Mouse (Mus musculus) mesoderm, embryonic 11.5 days (tissue): ENCODE results near the gene Olfr975.
"Not testable (repeated sequence)": the region's sequence is repeated elsewhere in the genome, so short reads cannot be mapped to it uniquely, and the experiment has no call there.

Experiments used
- DNase-seq: peaks from one replicate; pipeline ENCODE4 v3.0.0-alpha.2; 2012; ENCODE audit warnings: low read depth, low spot score

The Olfr975 gene

GRCm38 (mm10) chr9:39951946-39952345 is at the start of gene Olfr975:
Gene Olfr975 (minus strand): TSS chr9:39952046.
- no peak for DNase-seq

DNA sequence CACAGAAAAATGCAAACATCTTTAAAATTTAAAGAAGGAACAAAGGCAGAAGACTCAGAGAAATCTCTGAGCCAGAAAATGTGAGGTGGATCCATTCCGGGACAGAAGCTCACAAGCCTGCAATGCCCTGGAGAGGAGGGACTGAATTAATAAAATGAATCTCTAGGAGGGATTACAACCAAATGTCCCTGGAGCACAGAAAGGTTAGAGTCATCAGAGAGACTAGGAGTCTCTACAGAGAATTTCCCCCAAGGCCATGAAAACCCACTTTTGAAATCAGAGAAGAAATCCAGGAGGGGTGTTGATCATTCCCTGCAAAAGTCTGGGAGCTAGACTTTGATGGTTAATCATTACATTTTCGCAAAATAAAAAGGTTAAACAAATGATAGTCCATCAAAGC is 40.0 kb upstream of the Olfr975 start, which contains the start of gene Olfr978:
Gene Olfr978 (plus strand): TSS at position 301 of the 400 bp plus-strand sequence.
- no peak for DNase-seq

- not testable (repeated sequence) for DNase-seq
Measured at GRCm38 (mm10) chr9:39976581-39977145, 24.8 kb upstream of the Olfr975 start.

- DNase-seq = not testable (repeated sequence)
Measured at GRCm38 (mm10) chr9:39961033-39961432, 9.2 kb upstream of the Olfr975 start, which contains the start of gene Olfr976. Gene Olfr976 (minus strand): TSS chr9:39961133.

GRCm38 (mm10) chr9:39937201-39937600 is 14.6 kb downstream of the Olfr975 start, which contains the start of gene Olfr974:
Gene Olfr974 (plus strand): TSS chr9:39937501.
- DNase-seq = no peak

DNA sequence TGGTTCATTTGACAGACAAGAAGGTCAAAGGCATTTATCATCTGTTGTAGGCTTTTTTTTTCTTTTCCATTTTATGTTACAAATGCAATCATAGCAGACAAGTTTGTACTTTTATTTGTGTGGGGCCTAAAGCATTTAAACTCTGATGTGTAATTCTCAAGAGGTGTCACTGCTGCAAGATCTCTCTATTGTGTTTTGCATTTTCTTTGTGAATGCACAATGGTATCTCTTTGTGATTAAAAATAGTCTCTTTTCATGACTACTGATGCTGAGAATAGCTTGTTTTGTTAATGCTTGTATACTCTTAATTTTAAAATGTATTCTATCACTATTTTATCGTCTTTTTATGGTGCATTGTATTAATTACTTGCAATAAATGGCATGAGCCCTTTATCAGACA is 23.0 kb downstream of the Olfr975 start:
- DNase-seq = not testable (repeated sequence)

- DNase-seq = not testable (repeated sequence)
Measured at GRCm38 (mm10) chr9:39927975-39928836, 23.6 kb downstream of the Olfr975 start.

- DNase-seq = no peak
Measured at GRCm38 (mm10) chr9:39909939-39910338, 41.9 kb downstream of the Olfr975 start.

GRCm38 (mm10) chr9:39907036-39907435 is 44.8 kb downstream of the Olfr975 start, which contains the start of gene Olfr229:
Gene Olfr229 (plus strand): TSS chr9:39907336.
- DNase-seq = no peak

DNA sequence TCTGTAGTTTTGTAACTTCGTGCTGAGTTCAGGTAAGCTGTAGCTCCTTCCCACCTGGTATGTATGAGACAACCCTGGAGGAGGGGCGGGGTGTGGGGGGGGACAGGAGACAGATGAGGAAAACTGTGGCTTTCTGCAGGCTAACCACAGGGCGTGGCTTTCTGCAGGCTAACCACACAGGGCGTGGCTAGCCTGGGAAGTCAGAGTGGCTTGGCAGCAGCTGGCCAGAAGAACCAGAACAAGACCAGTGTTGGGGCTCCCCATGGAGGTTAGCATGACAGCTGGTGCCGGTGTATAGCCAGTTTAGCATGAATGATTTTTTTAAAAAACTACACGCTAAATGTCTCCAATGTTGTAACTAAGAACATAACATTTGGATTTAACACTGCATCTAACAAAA is 46.7 kb downstream of the Olfr975 start:
- no peak for DNase-seq
